21 mouse cellular contexts compared by ENCODE assay signal in genomic region chr7:35372483-35373017, GRCm38 (mm10). TPM values are rescaled to one million over a fixed set of nuclear protein-coding genes. Genes with fewer than 3 reads are reported as not detected.
DNase-seq lines count a peak whose midpoint lies in the region; ATAC-seq and TF ChIP-seq lines count a peak whose summit lies in the region.
"Had no signal": no experiment of that assay in that cellular context is flagged by ENCODE, and none has a peak within 500 bp of the region (broad histone marks: within the 10 kb centered on the region; RNA-seq: fewer than 3 reads in every experiment).

No protein-coding gene starts in this region.

- H3K4me3 ChIP-seq in kidney, adult 2 months (ENCODE audit: insufficient read depth, low read depth, low read length): no peak overlapping the region
- no peak overlapping the region for H3K4me3 ChIP-seq in lung, postnatal 0 days (ENCODE audit: low read depth, low read length)
- no peak overlapping the region for H3K4me3 ChIP-seq in kidney, postnatal 0 days (replicated peaks; ENCODE audit: low read depth, low read length)
- H3K4me3 ChIP-seq: forebrain, embryonic 15.5 days; heart, embryonic 13.5 days; limb, embryonic 12.5 days had no signal

- peak; percentile 33; the same call in 1 of the 2 replicates for ATAC-seq in lung, postnatal 0 days
- ATAC-seq in kidney, postnatal 0 days (replicated peaks; ENCODE audit: low FRiP score, low read depth): peak; percentile 69
- ATAC-seq: forebrain, embryonic 15.5 days; hindbrain, embryonic 16.5 days; midbrain, embryonic 16.5 days had no signal

- TF ChIP-seq POLR2A in kidney, adult 2 months (IDR thresholded peaks at IDR 0.05; ENCODE audit: low read depth, low read length): no peak

- no peaks in the 10 kb centered on the region for H3K9me3 ChIP-seq in lung, postnatal 0 days (ENCODE audit: low read length)
- H3K9me3 ChIP-seq in kidney, postnatal 0 days (replicated peaks; ENCODE audit: low read length): no peaks in the 10 kb centered on the region
- H3K9me3 ChIP-seq: forebrain, embryonic 15.5 days; heart, embryonic 13.5 days had no signal

- no peak overlapping the region for H3K4me2 ChIP-seq in lung, postnatal 0 days (replicated peaks; ENCODE audit: low read depth, low read length)
- H3K4me2 ChIP-seq in kidney, postnatal 0 days (ENCODE audit: low read length): no peak overlapping the region
- H3K4me2 ChIP-seq: forebrain, embryonic 15.5 days; limb, embryonic 12.5 days had no signal

- H3K27ac ChIP-seq in kidney, adult 2 months (ENCODE audit: insufficient read depth, low read depth, low read length): peak overlapping the region; percentile 61
- no peak overlapping the region for H3K27ac ChIP-seq in lung, postnatal 0 days (ENCODE audit: low read length)
- peak overlapping the region; percentile 78 for H3K27ac ChIP-seq in kidney, postnatal 0 days
- H3K27ac ChIP-seq: forebrain, embryonic 15.5 days; limb, embryonic 12.5 days; liver, embryonic 14.5 days had no signal

- H3K36me3 ChIP-seq in kidney, adult 2 months (ENCODE audit: control insufficient read depth, insufficient read depth, low read length): no peaks in the 10 kb centered on the region
- no peaks in the 10 kb centered on the region for H3K36me3 ChIP-seq in lung, postnatal 0 days (ENCODE audit: insufficient read depth, low read length)
- H3K36me3 ChIP-seq in kidney, postnatal 0 days (ENCODE audit: insufficient read depth, low read length): no peaks in the 10 kb centered on the region; the same call in 1 of the 2 replicates
- H3K36me3 ChIP-seq: forebrain, embryonic 15.5 days; heart, embryonic 13.5 days; limb, embryonic 12.5 days had no signal

- H3K4me1 ChIP-seq in kidney, adult 2 months (ENCODE audit: control insufficient read depth, insufficient read depth, low read length): peaks cover 13% of the 10 kb centered on the region; the same call in 1 of the 2 replicates
- H3K4me1 ChIP-seq in lung, postnatal 0 days (ENCODE audit: insufficient read depth, low read depth, low read length): no peaks in the 10 kb centered on the region
- peaks cover 16% of the 10 kb centered on the region; the same call in 1 of the 2 replicates for H3K4me1 ChIP-seq in kidney, postnatal 0 days (replicated peaks; ENCODE audit: insufficient read depth, low read length)
- H3K4me1 ChIP-seq: forebrain, embryonic 15.5 days; limb, embryonic 12.5 days had no signal

- TF ChIP-seq CTCF in kidney, adult 2 months (conservative IDR thresholded peaks at IDR 0.05; ENCODE audit: insufficient read depth, insufficient read length, low read depth, low read length): no peak
- no peak for TF ChIP-seq CTCF in lung, postnatal 0 days (IDR thresholded peaks at IDR 0.05)
- TF ChIP-seq CTCF in kidney, postnatal 0 days (IDR thresholded peaks at IDR 0.05; ENCODE audit: low read depth): no peak

- WGBS in kidney, adult 2 months: 56% methylated on average over 14 of the region's 14 CpGs
- 71% methylated on average over 14 of the region's 14 CpGs for WGBS in lung, postnatal 0 days
- WGBS in kidney, postnatal 0 days: 73% methylated on average over 14 of the region's 14 CpGs

- no peak overlapping the region for H3K9ac ChIP-seq in lung, postnatal 0 days (replicated peaks; ENCODE audit: low read depth)
- H3K9ac ChIP-seq in kidney, postnatal 0 days (ENCODE audit: low read depth, low read length): no peak overlapping the region
- H3K9ac ChIP-seq: forebrain, embryonic 15.5 days; heart, embryonic 13.5 days; limb, embryonic 12.5 days; liver, embryonic 14.5 days had no signal

- peak; percentile 40 for DNase-seq in kidney, adult 2 months
- no peak for DNase-seq in kidney, postnatal 14 days
- DNase-seq in lung, postnatal 0 days (ENCODE audit: low spot score): no peak
- no peak for DNase-seq in lung, postnatal 14 days
- no peak for DNase-seq in kidney, postnatal 0 days (ENCODE audit: low spot score)
- DNase-seq in yolk sac, embryonic 10.5 days (ENCODE audit: low spot score): peak; percentile 58
- no peak for DNase-seq in layer of hippocampus, postnatal 36 days
- DNase-seq in lung, postnatal 25 days (ENCODE audit: low spot score): no peak
- DNase-seq: adrenal gland, postnatal 36 days; cerebellum, adult 11-12 months; embryo, embryonic 11 days; gastrocnemius, postnatal 25 days; lung, postnatal 4 days; right cerebral cortex, postnatal 25 days; thymus, adult 2 months had no signal

- no peaks in the 10 kb centered on the region for H3K27me3 ChIP-seq in kidney, adult 2 months (replicated peaks; ENCODE audit: control insufficient read depth, insufficient read depth, low read length)
- H3K27me3 ChIP-seq in lung, postnatal 0 days (replicated peaks; ENCODE audit: insufficient read depth, low read length): no peaks in the 10 kb centered on the region
- no peaks in the 10 kb centered on the region for H3K27me3 ChIP-seq in kidney, postnatal 0 days (ENCODE audit: insufficient read depth, low read length)
- H3K27me3 ChIP-seq: forebrain, embryonic 15.5 days; heart, embryonic 13.5 days; limb, embryonic 12.5 days had no signal

- TF ChIP-seq EP300 in lung, postnatal 0 days (IDR thresholded peaks at IDR 0.05): no peak

RNA-seq across cellular contexts. Expression of gene Faap24, which starts 24.1 kb away (rescaled TPM):
- 4.3 and 4.8 TPM in 2 replicates for polyA plus RNA-seq in kidney, adult 2 months (2012; rRNA removed)
- polyA plus RNA-seq in lung, postnatal 0 days (2015; fragmentation: Nextera tagmentation; extraction: Ambion mirVana): 10.5 and 11.1 TPM in 2 replicates
- 14.3 and 15.4 TPM in 2 replicates for polyA plus RNA-seq in kidney, postnatal 0 days (2015; fragmentation: Nextera tagmentation; extraction: Ambion mirVana)
- total RNA-seq in layer of hippocampus, postnatal 36 days (2021): 1 to 10 TPM; 5.0 to 5.4 TPM

RNA-seq across cellular contexts. Expression of gene Cep89, which starts 24.3 kb away (rescaled TPM):
- polyA plus RNA-seq in kidney, adult 2 months (2012; rRNA removed): 24.4 and 29.5 TPM in 2 replicates
- 10.7 and 14.3 TPM in 2 replicates for polyA plus RNA-seq in lung, postnatal 0 days (2015; fragmentation: Nextera tagmentation; extraction: Ambion mirVana)
- polyA plus RNA-seq in kidney, postnatal 0 days (2015; fragmentation: Nextera tagmentation; extraction: Ambion mirVana): 32.2 and 34.1 TPM in 2 replicates
- 10 to 100 TPM; 18.7 to 21.1 TPM for total RNA-seq in layer of hippocampus, postnatal 36 days (2021)

RNA-seq across cellular contexts. Expression of gene Rhpn2, which starts 38.6 kb away (rescaled TPM):
- polyA plus RNA-seq in kidney, adult 2 months (2012; rRNA removed): 7.5 and 8.7 TPM in 2 replicates
- polyA plus RNA-seq in lung, postnatal 0 days (2015; fragmentation: Nextera tagmentation; extraction: Ambion mirVana): 4.6 and 5.5 TPM in 2 replicates
- 14.6 and 15.1 TPM in 2 replicates for polyA plus RNA-seq in kidney, postnatal 0 days (2015; fragmentation: Nextera tagmentation; extraction: Ambion mirVana)
- 1 to 10 TPM; 4.0 to 6.0 TPM for total RNA-seq in layer of hippocampus, postnatal 36 days (2021)

RNA-seq across cellular contexts. Expression of gene Gpatch1, which starts 54.3 kb away (rescaled TPM):
- 4.2 and 5.3 TPM in 2 replicates for polyA plus RNA-seq in kidney, adult 2 months (2012; rRNA removed)
- 12.9 and 13.6 TPM in 2 replicates for polyA plus RNA-seq in lung, postnatal 0 days (2015; fragmentation: Nextera tagmentation; extraction: Ambion mirVana)
- polyA plus RNA-seq in kidney, postnatal 0 days (2015; fragmentation: Nextera tagmentation; extraction: Ambion mirVana): 17.0 and 17.6 TPM in 2 replicates
- total RNA-seq in layer of hippocampus, postnatal 36 days (2021): 10 to 100 TPM; 25.4 to 26.8 TPM

Comparison
In these comparisons a context has a peak if more than half of its experiments do, and no peak if none do; other contexts are left out.
1. DNase-seq: peak in kidney, adult 2 months (single experiment) and yolk sac, embryonic 10.5 days (single experiment); none in kidney, postnatal 14 days (single experiment), lung, postnatal 0 days (single experiment), lung, postnatal 14 days (single experiment), kidney, postnatal 0 days (single experiment), layer of hippocampus, postnatal 36 days (0 of 2) and lung, postnatal 25 days (single experiment).